Mouse (Mus musculus): ENCODE measurements around the gene Dbnl. TPM values are rescaled to one million over a fixed set of nuclear protein-coding genes. Genes with fewer than 3 reads are reported as not detected.
A peak's percentile ranks its signal among the peaks of the same experiment; 100 is the strongest.

Gene Dbnl
- polyA plus RNA-seq, 1 experiment from 2014 or later, result 57.5 TPM

DNA sequence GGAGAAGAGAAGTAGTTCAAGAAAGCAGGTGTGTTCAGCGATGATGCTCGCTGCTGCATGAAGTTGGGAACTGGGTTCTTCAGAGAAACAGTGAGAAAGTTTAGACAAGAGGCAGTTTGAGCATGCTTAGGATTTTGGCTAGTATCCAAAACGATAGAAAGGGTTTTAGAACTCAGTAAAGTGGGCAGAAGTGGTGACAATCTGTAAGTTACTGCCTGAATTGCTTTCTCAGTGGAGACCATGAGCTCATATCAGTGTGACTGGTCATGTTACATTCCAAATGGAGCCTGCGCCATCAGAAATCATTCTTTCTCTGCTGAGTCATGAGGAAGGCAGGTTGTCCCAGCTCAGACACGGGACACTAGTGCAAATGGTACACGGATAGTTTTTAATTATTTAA is 22.3 kb upstream of the Dbnl start:
- DNase-seq, result no peak
- H3K9me3 ChIP-seq (replicated peaks), result no peaks in the 10 kb centered on the region
- no peak for ATAC-seq (ENCODE audit: low read depth)
- no peak overlapping the region for H3K4me3 ChIP-seq (replicated peaks)
- no peak overlapping the region for H3K27ac ChIP-seq
- H3K4me1 ChIP-seq (replicated peaks), result peaks cover 16% of the 10 kb centered on the region
- H3K9ac ChIP-seq, result no peak overlapping the region
- peaks cover 16% of the 10 kb centered on the region for H3K36me3 ChIP-seq
- no peak overlapping the region for H3K4me2 ChIP-seq
- H3K27me3 ChIP-seq, result no peaks in the 10 kb centered on the region
- 73% methylated on average over 6 of the region's 6 CpGs for WGBS (ENCODE audit: insufficient replicate concordance)

DNA sequence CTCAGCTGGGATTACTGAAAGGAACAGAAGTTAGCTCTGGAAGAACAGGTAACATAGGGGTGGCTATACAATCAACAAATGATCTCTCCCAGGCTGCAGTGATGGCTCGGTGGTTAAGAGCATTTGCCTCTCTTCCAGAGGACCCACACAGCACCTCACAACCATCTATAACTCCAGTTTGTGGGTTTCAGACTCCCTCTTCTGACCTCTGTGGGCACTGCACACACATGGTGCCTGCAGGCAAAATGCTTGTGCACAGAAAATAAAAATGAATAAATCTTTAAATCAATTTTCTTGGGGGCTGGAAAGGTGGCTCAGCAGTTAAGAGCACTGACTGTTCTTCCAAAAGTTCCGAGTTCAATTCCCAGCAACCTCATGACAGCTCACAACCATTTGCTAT is 9.8 kb upstream of the Dbnl start:
- Histone ChIP-seq H3K36me3 (no peaks in the 10 kb centered on the region), H3K27ac (no peak overlapping the region), H3K9ac (no peak overlapping the region), H3K9me3 (replicated peaks) (no peaks in the 10 kb centered on the region), H3K4me3 (replicated peaks) (no peak overlapping the region), H3K4me1 (replicated peaks) (peaks cover 20% of the 10 kb centered on the region), H3K27me3 (no peaks in the 10 kb centered on the region), H3K4me2 (no peak overlapping the region)
- WGBS (ENCODE audit: insufficient replicate concordance), result 48% methylated on average over 2 of the region's 2 CpGs
- ATAC-seq (ENCODE audit: low read depth), result no peak
- DNase-seq, result no peak

DNA sequence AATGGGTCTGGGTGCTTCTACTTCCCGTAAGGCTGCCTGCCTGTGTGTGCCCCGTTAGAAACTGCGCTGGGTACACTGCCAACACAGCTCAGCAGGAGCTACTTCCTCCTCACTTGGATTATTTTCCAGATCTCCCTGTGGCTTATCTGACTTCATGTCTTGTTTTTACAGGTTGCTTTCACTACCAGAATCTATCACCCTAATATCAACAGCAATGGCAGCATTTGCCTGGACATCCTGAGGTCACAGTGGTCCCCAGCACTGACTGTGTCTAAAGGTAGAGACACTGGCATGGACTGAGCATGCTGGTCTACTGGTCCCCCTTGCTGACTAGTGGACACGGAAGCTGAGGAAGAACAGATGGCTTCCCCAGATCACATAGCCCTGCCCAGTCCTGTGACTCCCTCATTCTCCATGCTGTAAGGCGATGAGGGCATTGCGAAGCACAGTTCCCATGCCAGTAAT is 8.2 kb upstream of the Dbnl start:
- no peak overlapping the region for H3K9ac ChIP-seq
- H3K27me3 ChIP-seq, result no peaks in the 10 kb centered on the region
- H3K9me3 ChIP-seq (replicated peaks), result no peaks in the 10 kb centered on the region
- no peak overlapping the region for H3K4me2 ChIP-seq
- no peaks in the 10 kb centered on the region for H3K36me3 ChIP-seq
- WGBS (ENCODE audit: insufficient replicate concordance), result 85% methylated on average over 6 of the region's 6 CpGs
- H3K4me1 ChIP-seq (replicated peaks), result peaks cover 22% of the 10 kb centered on the region
- no peak overlapping the region for H3K4me3 ChIP-seq (replicated peaks)
- ATAC-seq (ENCODE audit: low read depth) (no peak), DNase-seq (no peak)
- no peak overlapping the region for H3K27ac ChIP-seq

DNA sequence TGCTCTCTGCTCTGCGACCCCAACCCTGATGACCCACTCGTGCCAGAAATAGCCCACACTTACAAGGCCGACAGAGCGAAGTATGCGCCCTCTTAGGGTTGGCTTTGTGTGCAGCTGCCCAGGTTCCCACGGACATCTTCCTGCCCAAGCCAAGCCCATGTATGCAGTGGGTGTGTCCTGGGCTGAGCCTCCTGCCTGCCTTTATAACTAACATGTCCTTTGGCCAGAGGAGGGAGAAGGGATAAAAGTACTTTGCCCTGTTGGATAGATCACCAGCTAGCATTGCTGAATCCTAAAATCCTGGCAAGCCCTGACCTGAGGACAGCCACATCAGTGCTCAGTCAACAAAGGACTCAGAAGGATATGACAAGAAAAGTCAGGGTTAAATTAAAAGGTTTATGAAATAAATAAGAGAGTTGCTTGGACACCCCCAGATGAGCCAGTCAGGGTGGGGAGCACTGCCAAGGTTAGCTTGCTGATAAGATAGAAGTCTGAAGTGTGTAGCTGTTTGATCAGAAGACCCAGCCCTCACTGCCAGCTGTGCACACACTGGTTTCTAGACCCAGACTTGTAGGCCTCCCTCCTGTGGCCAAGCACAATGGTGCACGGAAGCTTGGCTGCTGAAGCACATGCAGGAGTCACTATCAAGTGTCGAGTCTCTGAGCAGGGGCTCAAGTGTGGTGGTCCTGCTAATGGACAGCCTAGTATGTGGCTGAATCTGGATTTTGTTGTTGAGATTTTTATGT is 5.9 kb upstream of the Dbnl start:
- Histone ChIP-seq H3K9me3 (replicated peaks) (no peaks in the 10 kb centered on the region), H3K4me1 (replicated peaks) (peaks cover 43% of the 10 kb centered on the region), H3K27me3 (no peaks in the 10 kb centered on the region), H3K4me2 (peak overlapping the region; percentile 37), H3K36me3 (no peaks in the 10 kb centered on the region), H3K27ac (peak overlapping the region; percentile 50), H3K4me3 (replicated peaks) (no peak overlapping the region), H3K9ac (peak overlapping the region; percentile 42; the same call in 1 of the 2 replicates)
- WGBS (ENCODE audit: insufficient replicate concordance), result 55% methylated on average over 8 of the region's 8 CpGs
- ATAC-seq (ENCODE audit: low read depth) (peak; percentile 88), DNase-seq (peak; percentile 66)

DNA sequence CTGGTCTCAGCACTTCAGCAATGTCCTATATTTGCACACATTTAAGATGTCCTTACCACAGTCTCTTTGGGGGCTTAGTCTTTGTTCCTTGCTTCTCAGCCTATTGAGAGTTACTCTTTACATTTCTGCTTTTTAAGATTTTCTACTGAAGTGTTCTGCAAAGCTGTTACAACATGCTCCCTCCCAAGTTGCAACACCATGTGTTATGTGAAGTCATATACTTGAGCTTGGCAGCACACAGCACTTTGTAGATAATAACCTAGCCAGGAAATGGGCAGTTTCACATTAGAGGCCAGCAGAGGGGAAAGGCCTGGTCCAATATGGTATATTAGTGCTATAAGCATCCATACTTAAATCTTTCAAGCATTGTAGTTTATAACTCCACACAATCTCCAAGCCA is 2.6 kb upstream of the Dbnl start:
- Histone ChIP-seq H3K4me2 (no peak overlapping the region), H3K27ac (no peak overlapping the region), H3K9me3 (replicated peaks) (no peaks in the 10 kb centered on the region), H3K4me1 (replicated peaks) (peaks cover 65% of the 10 kb centered on the region), H3K27me3 (no peaks in the 10 kb centered on the region), H3K4me3 (replicated peaks) (no peak overlapping the region), H3K36me3 (peaks cover 3% of the 10 kb centered on the region; the same call in 1 of the 2 replicates), H3K9ac (no peak overlapping the region)
- DNase-seq (no peak), ATAC-seq (ENCODE audit: low read depth) (no peak)

DNA sequence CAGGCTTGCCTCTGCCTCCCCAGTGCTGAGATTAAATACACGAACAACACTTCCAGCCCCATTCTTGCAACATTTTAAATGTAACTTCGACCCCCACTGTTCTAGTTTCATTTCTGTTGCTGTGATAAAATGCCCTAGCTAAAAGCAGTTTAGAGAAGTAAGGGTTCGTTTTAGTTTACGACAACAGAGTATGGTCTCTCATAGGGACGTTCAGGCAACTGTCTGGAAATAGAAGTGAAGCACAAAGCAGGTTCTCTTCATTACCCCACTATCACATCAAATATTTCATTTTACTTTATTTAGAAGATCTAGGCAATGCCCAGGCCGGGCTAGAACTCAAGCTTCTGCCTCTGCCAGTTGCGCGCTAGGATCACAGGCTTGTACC is 625 bp upstream of the Dbnl start:
- DNase-seq, result no peak
- WGBS (ENCODE audit: insufficient replicate concordance), result 22% methylated on average over 8 of the region's 8 CpGs

DNA sequence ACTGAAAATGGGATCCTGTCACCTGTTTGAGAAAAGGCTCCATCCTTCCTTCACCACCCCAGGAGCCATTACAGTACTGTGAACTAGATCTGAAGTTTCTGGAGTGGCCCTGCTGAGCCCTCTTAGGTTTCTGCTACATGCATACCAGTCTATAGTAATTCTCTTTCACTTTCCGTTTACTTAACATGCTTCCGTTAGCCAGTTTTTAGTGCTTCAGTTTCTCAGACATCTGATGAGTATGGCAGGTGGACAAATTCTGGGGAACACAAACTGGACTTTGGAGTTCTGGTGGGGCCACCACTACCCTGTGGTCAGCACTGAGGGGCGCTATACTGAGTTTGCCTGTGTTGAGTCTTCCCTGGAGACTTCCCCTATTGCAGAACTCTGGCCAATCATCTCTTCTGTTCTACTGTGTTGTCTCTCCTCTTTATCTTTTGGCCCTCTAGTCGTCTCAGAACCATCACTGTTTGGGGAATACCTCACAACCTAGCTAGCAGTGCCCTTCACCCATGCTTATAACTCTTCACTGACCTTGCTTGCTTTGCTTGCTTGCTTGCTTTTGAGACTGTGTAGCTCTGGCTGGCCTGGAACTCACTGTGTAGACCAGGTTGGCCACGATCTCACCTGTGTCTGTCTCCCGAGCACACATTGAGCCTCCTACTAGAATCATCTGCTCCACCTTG is 924 bp downstream of the Dbnl start:
- H3K9me3 ChIP-seq (replicated peaks), result no peaks in the 10 kb centered on the region
- H3K4me3 ChIP-seq (replicated peaks), result peak overlapping the region; percentile 78
- DNase-seq, result no peak
- H3K4me2 ChIP-seq, result peak overlapping the region; percentile 85
- H3K4me1 ChIP-seq (replicated peaks), result peaks cover 47% of the 10 kb centered on the region
- ATAC-seq (ENCODE audit: low read depth), result peak; percentile 6; the same call in 1 of the 2 replicates
- peaks cover 32% of the 10 kb centered on the region for H3K36me3 ChIP-seq
- WGBS (ENCODE audit: insufficient replicate concordance), result 40% methylated on average over 6 of the region's 6 CpGs
- no peaks in the 10 kb centered on the region for H3K27me3 ChIP-seq
- peak overlapping the region; percentile 98 for H3K27ac ChIP-seq
- H3K9ac ChIP-seq, result peak overlapping the region; percentile 91

More for the DNA sequence above, 625 bp upstream of the Dbnl start:
- Histone ChIP-seq H3K27me3 (no peaks in the 10 kb centered on the region), H3K36me3 (peaks cover 18% of the 10 kb centered on the region), H3K4me3 (replicated peaks) (peak overlapping the region; percentile 78), H3K4me2 (peak overlapping the region; percentile 85), H3K9me3 (replicated peaks) (no peaks in the 10 kb centered on the region), H3K27ac (peak overlapping the region; percentile 98), H3K4me1 (replicated peaks) (peaks cover 56% of the 10 kb centered on the region), H3K9ac (peak overlapping the region; percentile 81)
- no peak for ATAC-seq (ENCODE audit: low read depth)

DNA sequence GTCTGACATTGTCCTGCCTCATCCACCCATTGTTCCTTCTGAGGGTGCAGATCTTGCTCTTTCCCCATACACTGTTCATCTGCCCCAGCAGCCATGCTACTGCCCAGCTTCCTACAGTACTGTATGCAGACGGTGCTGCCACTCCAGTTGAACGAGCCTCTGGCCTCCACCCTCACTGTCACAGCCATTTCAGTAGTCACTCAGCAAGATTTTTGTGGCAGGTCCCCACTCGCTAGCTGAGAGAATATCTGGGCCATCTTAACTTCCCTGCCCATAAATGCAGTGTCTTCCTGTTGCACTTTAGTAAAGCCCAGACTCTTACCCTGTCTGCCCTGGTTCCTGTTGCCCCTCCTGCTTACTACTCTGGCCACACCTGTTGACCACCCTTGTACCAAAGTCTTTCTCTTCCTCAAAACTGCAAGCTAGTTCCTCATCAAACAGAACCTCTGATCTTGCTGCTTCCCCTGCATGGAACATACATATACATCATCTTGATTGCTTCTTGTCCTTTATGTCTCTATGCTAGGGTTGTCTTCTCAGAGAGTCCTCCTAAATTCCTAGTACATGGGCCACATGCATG is 1.6 kb downstream of the Dbnl start:
- DNase-seq, result no peak
- Histone ChIP-seq H3K27ac (peak overlapping the region; percentile 98), H3K4me2 (peak overlapping the region; percentile 85), H3K9ac (peak overlapping the region; percentile 91), H3K27me3 (no peaks in the 10 kb centered on the region), H3K9me3 (replicated peaks) (no peaks in the 10 kb centered on the region), H3K4me3 (replicated peaks) (peak overlapping the region; percentile 78), H3K4me1 (replicated peaks) (peaks cover 47% of the 10 kb centered on the region), H3K36me3 (peaks cover 38% of the 10 kb centered on the region)
- no peak for ATAC-seq (ENCODE audit: low read depth)
- WGBS (ENCODE audit: insufficient replicate concordance), result 36% methylated on average over 3 of the region's 3 CpGs

DNA sequence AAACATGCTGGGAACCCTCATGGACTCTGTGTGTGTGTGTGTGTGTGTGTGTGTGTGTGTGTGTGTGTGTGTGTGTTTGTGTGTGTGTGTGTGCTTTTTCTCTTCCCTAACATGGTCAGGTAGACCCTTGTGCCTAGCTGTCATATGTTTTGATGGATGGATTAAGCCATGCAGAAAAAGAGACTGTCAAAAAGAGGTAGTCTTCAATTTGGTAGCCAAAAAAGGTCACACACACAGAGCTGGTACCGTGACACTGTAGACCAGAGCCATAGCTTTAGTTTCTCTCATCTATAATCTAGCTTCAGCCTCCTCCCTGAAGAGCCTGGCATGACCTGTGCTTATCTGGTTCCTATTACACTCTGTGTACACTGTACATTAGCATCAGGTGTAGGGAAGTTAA is 2.1 kb downstream of the Dbnl start:
- 83% methylated on average over 1 of the region's 1 CpGs for whole genome bisulfite sequencing (ENCODE audit: insufficient replicate concordance)
- Histone ChIP-seq H3K4me2 (peak overlapping the region; percentile 85; the same call in 1 of the 2 replicates), H3K27ac (0 out of 2 replicates have a peak overlapping the region, but pooled peaks have one; percentile 98)

DNA sequence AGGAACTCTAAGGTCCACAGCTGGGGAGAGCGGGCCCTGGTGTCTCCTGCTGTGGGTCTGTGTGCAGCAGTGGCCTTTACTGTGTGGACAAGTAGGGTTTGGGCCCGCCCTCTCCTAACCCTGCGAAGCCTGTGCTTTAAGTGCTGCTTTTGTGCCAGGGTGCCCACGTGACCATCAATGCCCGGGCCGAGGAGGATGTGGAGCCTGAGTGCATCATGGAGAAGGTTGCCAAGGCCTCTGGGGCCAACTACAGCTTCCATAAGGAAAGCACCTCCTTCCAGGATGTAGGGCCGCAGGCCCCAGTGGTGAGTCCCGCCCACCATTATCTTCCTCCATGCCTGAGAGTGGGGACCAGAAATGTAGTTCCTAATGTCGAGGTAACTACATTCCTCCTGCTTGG is 7.0 kb downstream of the Dbnl start:
- Histone ChIP-seq H3K27ac (no peak overlapping the region), H3K4me1 (replicated peaks) (peaks cover 8% of the 10 kb centered on the region; the same call in 1 of the 2 replicates), H3K9ac (no peak overlapping the region), H3K36me3 (peaks cover 91% of the 10 kb centered on the region), H3K9me3 (replicated peaks) (no peaks in the 10 kb centered on the region), H3K4me2 (no peak overlapping the region), H3K27me3 (no peaks in the 10 kb centered on the region), H3K4me3 (replicated peaks) (no peak overlapping the region)
- 78% methylated on average over 9 of the region's 9 CpGs for WGBS (ENCODE audit: insufficient replicate concordance)
- ATAC-seq (ENCODE audit: low read depth) (no peak), DNase-seq (no peak)

More for the DNA sequence above, 2.1 kb downstream of the Dbnl start:
- Histone ChIP-seq H3K9me3 (replicated peaks) (no peaks in the 10 kb centered on the region), H3K27me3 (no peaks in the 10 kb centered on the region), H3K9ac (no peak overlapping the region), H3K4me1 (replicated peaks) (peaks cover 45% of the 10 kb centered on the region), H3K4me3 (replicated peaks) (no peak overlapping the region), H3K36me3 (peaks cover 44% of the 10 kb centered on the region)
- no peak for ATAC-seq (ENCODE audit: low read depth)
- no peak for DNase-seq

DNA sequence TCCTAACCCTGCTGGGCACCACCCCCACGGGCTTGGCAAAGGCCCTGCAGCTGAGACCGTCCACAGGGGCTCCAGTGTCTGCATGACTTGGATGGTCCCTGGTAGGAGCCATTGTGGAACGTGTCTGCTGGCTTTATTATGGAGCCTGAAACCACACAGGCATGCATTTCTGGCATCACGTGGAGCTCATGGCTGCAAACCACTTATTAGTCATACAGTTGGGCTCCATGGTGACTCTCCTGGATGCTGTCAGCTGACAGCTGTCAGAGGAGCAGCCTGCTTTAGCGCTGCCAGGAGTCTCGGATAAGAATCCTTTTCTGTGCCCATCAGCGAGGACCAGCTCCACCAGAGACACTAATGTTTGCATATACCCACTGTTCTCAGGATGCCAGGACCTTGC is 7.4 kb downstream of the Dbnl start:
- Histone ChIP-seq H3K27ac (no peak overlapping the region), H3K4me3 (replicated peaks) (no peak overlapping the region), H3K9me3 (replicated peaks) (no peaks in the 10 kb centered on the region), H3K27me3 (no peaks in the 10 kb centered on the region), H3K4me2 (no peak overlapping the region), H3K9ac (no peak overlapping the region), H3K4me1 (replicated peaks) (peaks cover 4% of the 10 kb centered on the region; the same call in 1 of the 2 replicates), H3K36me3 (peaks cover 93% of the 10 kb centered on the region)
- no peak for ATAC-seq (ENCODE audit: low read depth)
- 84% methylated on average over 7 of the region's 7 CpGs for WGBS (ENCODE audit: insufficient replicate concordance)
- DNase-seq, result no peak

Data from liver, embryonic 13.5 days (tissue).